Mouse (Mus musculus) CH12.LX (cell line): ENCODE measurements around the gene Etfdh.

Experiments used
- CTCF ChIP-seq, 2 experiments: IDR thresholded peaks in 1 of 2; conservative IDR thresholded peaks in 1 of 2; 2 replicates each; pipeline ENCODE4 v1.5.1; 2011 to 2012; ENCODE audit warnings: low read depth in 2 of 2, low read length in 2 of 2, improper control_type of control experiment in 1 of 2, inconsistent platforms in 1 of 2, mild to moderate bottlenecking in 1 of 2, moderate library complexity in 1 of 2
- EP300 ChIP-seq: IDR thresholded peaks from 2 replicates; pipeline ENCODE4 v1.6.1; 2011; ENCODE audit warnings: low read length, improper control_type of control experiment
- MAFK ChIP-seq: IDR thresholded peaks from 2 replicates; pipeline ENCODE4 v1.6.1; 2011; ENCODE audit warnings: low read length, improper control_type of control experiment; ENCODE audit not compliant: insufficient replicate concordance
- POLR2A ChIP-seq: IDR thresholded peaks from 2 replicates; pipeline ENCODE4 v1.6.1; 2011; ENCODE audit warnings: low read depth, mild to moderate bottlenecking, improper control_type of control experiment, low read length
- TBP ChIP-seq: conservative IDR thresholded peaks from 2 replicates; pipeline ENCODE4 v1.6.1; 2011; ENCODE audit warnings: low read depth, low read length, improper control_type of control experiment

GRCm38 (mm10) chr3:79628182-79628560 lies 1.1 kb downstream of the Etfdh start:
- TF ChIP-seq CTCF (conservative IDR thresholded peaks at IDR 0.05 in 1 of 2, IDR thresholded peaks at IDR 0.05 in 1 of 2; ENCODE audit: low read depth in 2 of 2, low read length in 2 of 2) (no peak; a peak in 1 of 4 replicates), TBP (no peak), POLR2A (no peak), EP300 (no peak), MAFK (no peak)
